Mouse (Mus musculus): ENCODE measurements at regions not wholly inside any gene's neighbourhood (a gene's known extent, or its start where the extent isn't known, plus 50 kb on each side); places are given as distances from the start of the nearest gene placed in this dataset.

DNA sequence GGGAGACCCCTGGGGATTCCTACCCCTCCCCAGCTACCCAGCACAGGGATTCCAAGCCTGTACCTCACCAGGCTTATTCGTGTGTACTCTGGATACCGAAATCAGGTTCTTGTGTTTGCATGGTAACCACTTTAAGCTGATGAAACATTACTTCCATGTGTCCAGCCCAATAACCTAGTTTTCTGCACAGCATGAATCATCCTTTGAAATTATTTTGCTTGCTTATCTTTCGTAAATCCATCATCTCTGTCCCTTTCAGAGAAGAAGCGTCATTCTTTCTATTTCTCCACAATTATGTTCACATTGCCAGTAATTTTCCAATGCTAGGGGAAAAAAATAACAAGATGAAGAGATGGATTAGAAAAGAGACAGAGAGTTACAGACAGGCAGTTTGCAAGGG is 332.8 kb upstream of the Nmur2 start:
- TF ChIP-seq ZNF384 (IDR thresholded peaks at IDR 0.05; ENCODE audit: low read depth, low read length): no peak
- TF ChIP-seq MAZ (IDR thresholded peaks at IDR 0.05; ENCODE audit: low read depth, low read length): no peak
- TF ChIP-seq ZC3H11A (IDR thresholded peaks at IDR 0.05; ENCODE audit: low read depth, low read length): no peak
- TF ChIP-seq ZKSCAN1 (IDR thresholded peaks at IDR 0.05; ENCODE audit: borderline replicate concordance, low read depth, low read length): no peak
- TF ChIP-seq JUND (conservative IDR thresholded peaks at IDR 0.05; ENCODE audit: low read depth, low read length): no peak
- TF ChIP-seq CTCF (conservative IDR thresholded peaks at IDR 0.05 in 1 of 2, IDR thresholded peaks at IDR 0.05 in 1 of 2; ENCODE audit: low read depth in 2 of 2, low read length in 2 of 2): no peak
- TF ChIP-seq GABPA (IDR thresholded peaks at IDR 0.05; ENCODE audit: insufficient replicate concordance, low read depth, low read length): no peak
